Mouse (Mus musculus): ENCODE measurements around the gene Agps.

DNA sequence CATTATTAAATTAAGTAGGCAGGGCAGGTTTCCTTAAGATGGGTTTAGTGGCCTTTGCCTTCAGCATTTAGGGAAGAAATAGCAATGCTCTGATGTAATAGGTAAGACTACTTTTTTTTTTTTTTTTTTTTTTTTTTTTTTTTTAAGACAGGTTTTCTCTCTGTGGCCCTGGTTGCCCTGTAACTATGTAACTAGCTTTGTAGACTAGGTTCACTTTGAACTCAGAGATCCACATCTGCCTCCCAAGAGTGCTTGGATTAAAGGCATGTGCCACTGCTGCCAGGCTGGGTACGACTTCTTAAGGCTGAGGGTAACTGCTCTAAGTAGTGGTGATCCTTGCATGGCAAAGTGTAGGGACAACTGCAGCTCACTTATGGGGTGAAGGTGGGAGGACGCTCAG, 2.5 kb downstream of the Agps start:
- TF ChIP-seq CTCF (conservative IDR thresholded peaks at IDR 0.05; ENCODE audit: low read length) (no peak), POU5F1 (IDR thresholded peaks at IDR 0.05; ENCODE audit: borderline replicate concordance, low read length) (no peak), NANOG (IDR thresholded peaks at IDR 0.05; ENCODE audit: borderline replicate concordance, low read length) (no peak)
